ENCODE assay signal across 10 mouse cellular contexts in the genomic region with DNA sequence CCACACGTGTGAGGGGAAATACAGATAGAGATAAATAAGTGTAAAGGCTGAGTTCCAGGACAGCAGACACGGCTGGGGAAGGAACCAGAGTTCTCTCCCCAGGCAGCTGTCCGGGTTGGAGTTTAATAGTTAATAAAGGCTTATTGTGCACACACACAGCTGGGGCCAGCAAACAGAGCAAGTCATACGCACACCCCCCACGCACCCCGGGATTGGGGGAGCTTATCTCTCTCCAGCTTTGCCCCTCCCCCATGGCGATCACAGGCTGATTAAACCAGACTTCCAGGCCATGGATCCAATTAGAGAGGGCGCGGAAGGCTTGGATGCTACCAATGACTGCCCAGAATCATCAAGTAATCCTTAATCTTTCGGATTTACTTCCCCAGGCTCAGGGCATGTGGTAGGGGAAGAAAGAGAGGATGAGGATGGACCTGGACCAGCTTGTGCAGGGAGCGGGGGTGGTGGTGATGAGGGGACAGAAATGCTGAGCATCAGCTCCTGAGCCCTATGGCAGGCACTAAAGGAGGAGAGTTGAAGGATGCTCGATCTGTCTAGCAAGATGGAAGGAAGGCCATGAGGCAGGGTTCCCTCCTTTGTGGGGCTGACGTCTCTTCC.
DNase-seq lines count a peak whose midpoint lies in the region; ATAC-seq and TF ChIP-seq lines count a peak whose summit lies in the region.
"Had no signal": no experiment of that assay in that cellular context is flagged by ENCODE, and none has a peak within 500 bp of the region (broad histone marks: within the 10 kb centered on the region; RNA-seq: fewer than 3 reads in every experiment).

No protein-coding gene starts in this region.

- H3K4me2 ChIP-seq in forebrain, embryonic 13.5 days: no peak overlapping the region
- H3K4me2 ChIP-seq in midbrain, embryonic 11.5 days: no peak overlapping the region
- H3K4me2 ChIP-seq: liver, embryonic 15.5 days had no signal

- peak; percentile 36 for ATAC-seq in forebrain, embryonic 13.5 days
- peak; percentile 79 for ATAC-seq in midbrain, embryonic 11.5 days (ENCODE audit: low FRiP score)
- ATAC-seq in megakaryocyte, adult 5-6 weeks (ENCODE audit: poor library complexity, severe bottlenecking): no peak

- peak; percentile 24 to 25 for DNase-seq in gastrocnemius, postnatal 4 days (ENCODE audit: low spot score in 2 of 2)
- DNase-seq in gastrocnemius, adult 18-20 months (ENCODE audit: low spot score): no peak
- DNase-seq in midbrain, embryonic 11.5 days (ENCODE audit: low spot score, missing footprints): peak; percentile 87
- no peak for DNase-seq in urinary bladder, postnatal 10 days (ENCODE audit: low spot score)
- no peak for DNase-seq in thymus, postnatal 14 days
- DNase-seq: adrenal gland, adult 2 months had no signal

- H3K36me3 ChIP-seq in forebrain, embryonic 13.5 days (ENCODE audit: poor library complexity, severe bottlenecking): no peaks in the 10 kb centered on the region
- no peaks in the 10 kb centered on the region for H3K36me3 ChIP-seq in midbrain, embryonic 11.5 days (ENCODE audit: control insufficient read depth, insufficient read depth, low read length)
- H3K36me3 ChIP-seq: liver, embryonic 15.5 days had no signal

- no peak for TF ChIP-seq CTCF in bone marrow, adult 2 months (IDR thresholded peaks at IDR 0.05; ENCODE audit: control insufficient read depth, insufficient read depth, low read length)

- no peaks in the 10 kb centered on the region for H3K27me3 ChIP-seq in forebrain, embryonic 13.5 days
- H3K27me3 ChIP-seq in midbrain, embryonic 11.5 days (ENCODE audit: control insufficient read depth, insufficient read depth, low read length): no peaks in the 10 kb centered on the region
- H3K27me3 ChIP-seq: liver, embryonic 15.5 days had no signal

- H3K9ac ChIP-seq in forebrain, embryonic 13.5 days: peak overlapping the region; percentile 23; the same call in 1 of the 2 replicates
- H3K9ac ChIP-seq in midbrain, embryonic 11.5 days (ENCODE audit: low read length): no peak overlapping the region
- H3K9ac ChIP-seq: liver, embryonic 15.5 days had no signal

- H3K4me1 ChIP-seq in bone marrow, adult 2 months (ENCODE audit: control insufficient read depth, insufficient read depth, low read length): peaks cover 4% of the 10 kb centered on the region; the same call in 1 of the 2 replicates
- peaks cover 39% of the 10 kb centered on the region for H3K4me1 ChIP-seq in forebrain, embryonic 13.5 days
- peaks cover 12% of the 10 kb centered on the region for H3K4me1 ChIP-seq in midbrain, embryonic 11.5 days (ENCODE audit: control insufficient read depth, insufficient read depth, low read length)

- no peaks in the 10 kb centered on the region for H3K9me3 ChIP-seq in forebrain, embryonic 13.5 days (replicated peaks)
- no peaks in the 10 kb centered on the region for H3K9me3 ChIP-seq in midbrain, embryonic 11.5 days (ENCODE audit: control insufficient read depth, low read length)
- H3K9me3 ChIP-seq: liver, embryonic 15.5 days had no signal

- no peak overlapping the region for H3K4me3 ChIP-seq in bone marrow, adult 2 months (replicated peaks; ENCODE audit: control insufficient read depth, low read depth, low read length)
- H3K4me3 ChIP-seq in forebrain, embryonic 13.5 days: no peak overlapping the region
- H3K4me3 ChIP-seq in midbrain, embryonic 11.5 days (ENCODE audit: low read depth, low read length): no peak overlapping the region
- H3K4me3 ChIP-seq: liver, embryonic 15.5 days had no signal

- H3K27ac ChIP-seq in bone marrow, adult 2 months (ENCODE audit: control insufficient read depth, insufficient read depth, low read depth, low read length, poor library complexity): 0 out of 2 replicates have a peak overlapping the region, but pooled peaks have one; percentile 66
- peak overlapping the region; percentile 32 for H3K27ac ChIP-seq in forebrain, embryonic 13.5 days
- peak overlapping the region; percentile 57 for H3K27ac ChIP-seq in midbrain, embryonic 11.5 days (ENCODE audit: low read depth, low read length)

- no peak for TF ChIP-seq POLR2A in bone marrow, adult 2 months (IDR thresholded peaks at IDR 0.05; ENCODE audit: borderline replicate concordance, control insufficient read depth, low read depth, low read length)

- WGBS in bone marrow, adult 2 months: 56% methylated on average over 13 of the region's 13 CpGs
- WGBS in forebrain, embryonic 13.5 days: 28% methylated on average over 13 of the region's 13 CpGs
- WGBS in midbrain, embryonic 11.5 days: 45% methylated on average over 13 of the region's 13 CpGs

Comparison
In these comparisons a context has a peak if more than half of its experiments do, and no peak if none do; other contexts are left out.
1. DNase-seq: peak in gastrocnemius, postnatal 4 days (2 of 2) and midbrain, embryonic 11.5 days (single experiment); none in gastrocnemius, adult 18-20 months (single experiment), urinary bladder, postnatal 10 days (single experiment) and thymus, postnatal 14 days (single experiment).
2. Peak in every context shown above with its lines, with median percentiles within 50 percentile points of each other: H3K27ac ChIP-seq.